Mouse (Mus musculus): ENCODE data around the gene Pan3.

The Pan3 gene

DNA sequence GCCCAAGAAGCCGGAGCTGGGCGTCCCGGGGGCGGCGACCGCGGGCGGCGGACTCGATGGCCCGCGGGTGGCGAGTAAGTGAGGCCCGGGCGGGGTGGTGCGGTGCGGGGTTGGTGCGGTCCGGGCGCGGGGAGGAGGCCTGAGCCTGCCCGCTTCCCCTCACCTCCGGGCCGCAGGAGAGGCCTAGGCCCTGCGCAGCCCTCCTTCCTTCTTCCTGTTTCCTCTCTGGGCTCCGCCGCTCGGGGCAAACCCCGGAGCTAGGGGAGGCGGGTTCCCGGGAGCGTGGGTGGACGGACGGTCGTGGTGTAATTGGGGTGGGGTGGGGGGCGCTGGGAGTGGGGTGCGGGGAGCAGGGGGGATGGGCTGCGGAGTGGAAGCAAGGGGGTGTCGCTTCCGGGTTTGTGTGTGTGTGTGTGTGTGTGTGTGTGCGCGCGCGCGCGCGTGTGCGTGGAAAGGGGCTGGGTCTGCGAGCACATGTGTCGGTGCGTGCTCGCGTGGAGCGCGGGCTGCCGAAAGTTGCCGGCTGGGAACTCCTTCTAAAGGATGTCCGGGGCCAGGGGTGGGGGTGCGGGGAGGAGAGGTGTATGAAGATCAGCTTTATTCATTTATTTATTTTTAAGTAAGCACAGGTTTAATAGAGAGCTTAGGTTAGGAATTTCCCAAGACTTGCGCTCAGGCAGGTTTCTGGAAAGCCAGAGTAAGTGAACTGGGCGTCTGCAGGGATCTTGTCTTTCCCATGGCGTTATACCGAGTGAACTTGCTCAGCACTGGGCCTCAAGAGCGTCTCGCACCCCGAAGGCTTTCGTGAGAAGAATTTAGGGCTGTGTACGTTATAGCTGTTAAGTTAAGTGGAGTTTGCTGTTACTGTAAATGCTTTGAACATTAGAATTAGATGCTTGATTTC, 1.2 kb downstream of the Pan3 start:
- peak; percentile 50 to 65 for DNase-seq (ENCODE audit: low spot score in 2 of 2)

DNA sequence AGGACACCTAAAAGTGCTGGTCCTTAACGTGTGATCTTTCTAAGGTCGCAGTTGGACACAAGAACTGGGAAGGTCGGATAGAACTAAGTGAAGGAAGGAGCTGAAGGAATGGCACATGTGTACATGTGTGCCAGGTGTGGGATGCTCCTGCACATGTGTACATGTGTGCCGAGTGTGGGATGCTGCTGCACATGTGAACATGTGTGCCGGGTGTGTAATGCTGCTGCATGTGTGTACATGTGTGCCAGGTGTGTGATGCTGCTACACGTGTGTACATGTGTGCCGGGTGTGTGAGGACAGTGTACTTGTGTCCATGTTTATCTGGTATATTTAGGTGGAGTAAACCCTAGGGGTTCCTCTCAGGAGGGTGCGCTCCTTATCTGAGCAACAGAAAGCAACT, 3.0 kb downstream of the Pan3 start:
- no peak for DNase-seq (ENCODE audit: low spot score in 2 of 2)

DNA sequence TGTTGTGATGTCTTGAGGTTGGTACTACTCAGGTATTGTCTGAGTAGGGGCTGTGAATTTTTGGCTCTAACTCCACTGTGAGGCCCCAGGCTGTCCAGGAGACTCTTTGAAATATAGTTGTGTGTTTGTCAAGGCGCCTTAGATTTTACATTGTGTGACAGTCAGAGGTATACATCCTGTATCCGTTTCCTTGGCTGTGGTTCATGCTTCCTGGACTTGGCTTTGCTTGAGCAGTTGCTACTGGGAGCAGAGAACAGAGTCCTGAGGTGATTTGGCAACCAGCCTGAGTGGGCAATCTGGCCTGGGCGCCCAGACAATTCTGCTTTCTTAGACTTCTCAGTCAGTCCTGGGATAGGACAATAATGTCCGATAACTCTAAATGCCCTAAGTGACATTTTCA, 5.3 kb downstream of the Pan3 start:
- peak in 1 of 2 experiments; percentile 64 for DNase-seq (ENCODE audit: low spot score in 2 of 2)

DNA sequence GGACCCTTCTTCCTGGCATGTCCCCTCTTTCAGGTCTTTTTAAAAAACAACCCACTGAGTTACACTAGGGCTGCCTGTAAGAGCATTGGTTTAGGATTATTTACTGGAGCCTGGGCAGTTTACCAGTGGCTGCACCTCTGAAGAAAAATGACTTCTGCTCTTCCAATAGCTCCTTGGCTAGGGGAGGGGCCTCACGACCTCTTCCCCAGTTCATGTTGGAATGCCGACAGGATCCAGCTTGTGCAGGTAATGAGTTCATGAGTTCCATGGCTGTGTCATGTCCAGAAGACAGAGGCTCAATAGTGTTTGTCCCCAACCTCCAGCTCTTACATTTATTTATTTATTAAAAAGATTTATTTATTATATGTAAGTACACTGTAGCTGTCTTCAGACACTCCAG, 5.8 kb downstream of the Pan3 start:
- DNase-seq (ENCODE audit: low spot score in 2 of 2) = no peak

DNA sequence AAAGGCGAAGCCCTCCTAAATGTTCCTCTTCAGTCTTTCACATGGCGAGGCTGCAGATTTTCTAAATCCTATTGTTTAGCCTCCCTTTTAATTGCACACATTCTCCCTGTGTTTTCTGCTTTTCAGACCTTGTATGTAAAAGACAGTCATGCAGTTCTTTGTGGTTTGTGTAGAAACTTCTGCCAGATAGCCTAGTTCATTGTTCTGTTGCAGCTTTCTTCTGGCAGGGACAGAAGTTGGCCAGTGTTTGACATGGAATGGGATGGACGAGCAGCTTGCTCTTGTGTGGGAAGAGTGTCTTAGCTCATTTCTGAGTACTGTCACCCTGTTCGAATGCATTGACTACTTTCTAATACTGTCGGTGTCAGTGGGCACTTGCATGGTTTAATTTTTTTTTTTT, 6.5 kb downstream of the Pan3 start:
- no peak for DNase-seq (ENCODE audit: low spot score in 2 of 2)

DNA sequence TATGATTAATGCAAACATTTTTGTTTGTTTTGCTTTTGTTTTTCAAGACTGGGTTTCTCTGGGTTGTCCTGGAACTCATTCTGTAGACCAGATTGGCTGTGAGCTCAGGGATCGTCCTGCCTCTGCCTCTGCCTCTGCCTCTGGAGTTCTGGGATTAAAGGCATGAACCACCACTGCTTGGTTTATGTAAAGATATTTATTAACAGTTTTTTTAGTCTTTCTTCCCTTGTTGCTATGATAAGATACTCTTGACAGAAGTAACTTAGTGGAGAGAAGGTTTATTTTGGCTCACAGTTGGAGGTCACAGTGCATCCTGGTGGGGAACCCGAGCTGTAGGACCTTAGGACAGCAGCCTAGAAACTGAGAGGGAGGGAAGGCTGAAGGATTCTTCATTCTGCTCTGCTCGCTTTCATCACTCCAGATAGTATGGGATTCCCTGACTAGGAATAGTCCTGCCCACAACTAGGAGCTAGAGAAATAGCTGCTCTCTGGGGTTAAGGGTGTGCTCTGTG, 11.1 kb downstream of the Pan3 start:
- no peak for DNase-seq (ENCODE audit: low spot score in 2 of 2)

DNA sequence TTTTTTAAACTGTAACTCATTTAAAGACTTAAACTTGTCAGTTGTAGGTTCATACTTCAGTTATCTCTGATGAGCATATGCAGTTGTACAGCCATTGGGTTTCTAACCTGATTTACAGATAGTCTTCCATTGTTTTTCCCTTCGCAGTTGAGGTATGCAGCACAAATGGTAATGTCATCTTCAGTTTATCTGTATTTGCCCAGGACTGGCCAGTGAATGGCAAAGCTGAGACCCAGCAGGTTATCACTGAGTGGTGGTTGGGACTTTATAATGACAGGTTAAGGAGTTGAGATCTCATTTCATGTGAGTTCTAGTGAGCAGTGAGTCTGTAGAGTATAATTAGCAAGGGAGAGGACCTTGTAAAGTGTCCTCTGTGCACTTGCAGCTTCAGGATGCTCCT, 12.0 kb downstream of the Pan3 start:
- no peak for DNase-seq (ENCODE audit: low spot score in 2 of 2)

DNA sequence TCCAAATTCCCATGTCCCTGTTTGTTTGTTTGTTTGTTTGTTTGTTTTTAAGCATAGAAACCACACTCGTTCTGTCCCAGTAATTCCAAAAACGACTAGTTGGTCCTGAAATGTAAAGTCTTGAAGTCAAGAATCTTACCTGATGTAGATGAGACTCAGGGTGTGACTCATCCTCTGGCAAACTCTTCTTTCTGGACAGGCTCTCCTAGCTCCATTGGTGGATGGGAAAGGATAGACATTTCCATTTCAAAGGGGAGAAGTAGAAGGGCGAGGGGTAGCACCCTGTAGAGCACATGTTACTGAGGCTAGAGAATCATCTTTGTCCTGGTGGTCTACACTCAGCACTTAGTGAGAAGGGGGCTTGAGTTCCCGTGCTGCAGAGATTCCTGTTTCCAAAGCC, 12.8 kb downstream of the Pan3 start:
- DNase-seq (ENCODE audit: low spot score in 2 of 2) = no peak

DNA sequence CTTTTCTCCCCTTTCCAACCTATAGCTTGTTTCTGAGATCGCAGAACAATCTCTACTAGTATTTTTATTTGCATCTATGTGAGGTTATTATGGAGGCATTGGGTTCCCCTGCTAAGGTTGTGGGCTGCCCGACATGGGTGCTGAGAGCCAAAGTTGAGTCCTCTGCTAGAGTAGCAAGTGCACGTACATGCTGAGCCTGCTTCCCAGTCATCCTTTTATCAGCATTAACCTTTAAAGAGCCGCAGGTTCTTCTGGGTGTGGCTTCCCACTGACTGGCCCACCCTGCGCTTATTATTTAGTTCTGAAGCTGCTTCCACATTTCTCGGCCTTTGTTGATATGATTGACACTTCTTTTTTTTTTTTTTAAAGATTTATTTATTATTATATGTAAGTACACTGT, 14.3 kb downstream of the Pan3 start:
- DNase-seq (ENCODE audit: low spot score in 2 of 2) = no peak

DNA sequence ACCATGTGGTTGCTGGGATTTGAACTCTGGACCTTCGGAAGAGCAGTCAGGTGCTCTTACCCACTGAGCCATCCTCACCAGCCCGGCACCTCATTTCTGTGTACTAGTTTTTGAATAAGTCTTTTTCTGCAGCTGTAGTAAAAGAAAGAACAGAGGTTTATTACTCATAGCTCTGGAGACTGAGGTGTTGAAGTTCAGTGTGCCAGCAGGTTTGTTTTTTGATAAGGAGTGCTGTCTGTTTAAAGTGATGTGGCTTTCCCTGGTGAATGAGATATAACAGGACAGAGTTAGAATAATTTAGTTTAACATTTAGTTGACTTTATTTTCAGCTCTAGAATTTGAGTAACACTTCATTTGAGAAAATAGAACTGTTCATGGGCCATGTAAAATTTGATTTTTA, 14.8 kb downstream of the Pan3 start:
- no peak for DNase-seq (ENCODE audit: low spot score in 2 of 2)

DNA sequence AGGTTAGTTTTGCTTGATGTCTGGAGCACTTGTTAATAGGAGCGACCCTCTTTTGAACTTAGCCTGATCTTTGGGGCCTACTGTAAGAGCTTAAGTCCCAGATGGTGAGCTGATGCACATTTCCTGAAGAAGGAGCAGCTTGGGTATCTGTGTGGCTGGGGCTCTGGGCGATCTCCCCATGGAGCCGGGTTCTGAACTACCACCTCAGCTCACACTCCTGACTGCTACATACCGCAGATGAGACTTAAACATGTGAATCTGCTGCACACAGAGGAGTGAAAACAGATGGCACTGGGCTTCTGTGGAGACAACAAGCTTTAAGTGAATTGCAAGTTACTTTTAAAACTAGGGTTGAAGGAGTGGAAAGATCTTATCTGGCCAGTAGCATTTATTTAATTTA, 15.3 kb downstream of the Pan3 start:
- DNase-seq (ENCODE audit: low spot score in 2 of 2) = no peak

DNA sequence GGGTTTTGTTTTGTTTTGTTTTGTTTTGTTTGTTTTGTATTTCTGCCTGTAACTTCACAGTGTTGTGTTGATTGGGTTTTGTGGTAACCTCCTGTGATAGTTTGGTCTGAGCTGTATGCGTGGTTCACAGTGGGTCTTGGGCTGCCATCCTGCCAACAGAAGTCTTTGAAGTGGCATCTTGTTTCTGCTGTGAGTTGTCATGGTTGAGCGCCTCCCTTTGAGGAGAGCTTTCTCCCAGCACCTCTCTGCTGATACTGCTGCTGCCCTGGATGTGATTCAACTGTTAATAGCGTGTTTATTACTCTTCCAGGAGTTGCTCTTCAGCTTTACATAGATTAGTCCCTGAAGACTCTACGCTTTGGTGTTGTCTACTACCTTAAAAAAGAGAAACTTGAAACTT, 18.6 kb downstream of the Pan3 start:
- no peak for DNase-seq (ENCODE audit: low spot score in 2 of 2)

DNA sequence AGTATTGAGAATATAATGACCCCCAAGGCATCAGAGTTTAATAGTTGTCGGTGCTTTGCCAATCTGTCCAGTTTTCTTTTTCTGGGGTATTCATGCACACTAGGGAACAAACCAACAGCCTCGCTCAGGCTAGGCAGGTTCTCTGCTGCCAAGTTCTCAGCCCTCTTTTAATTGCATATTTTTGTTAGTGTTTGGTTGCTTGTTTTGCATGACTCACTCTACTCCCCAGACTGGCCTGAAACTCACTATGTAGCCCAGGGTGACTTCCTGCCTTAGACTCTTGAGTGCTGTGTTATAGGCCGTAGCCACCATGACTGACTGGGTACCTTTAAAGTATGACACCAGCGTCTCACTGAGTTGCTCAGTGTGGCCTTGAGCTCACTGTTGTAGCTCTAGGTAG, 19.0 kb downstream of the Pan3 start:
- no peak for DNase-seq (ENCODE audit: low spot score in 2 of 2)

DNA sequence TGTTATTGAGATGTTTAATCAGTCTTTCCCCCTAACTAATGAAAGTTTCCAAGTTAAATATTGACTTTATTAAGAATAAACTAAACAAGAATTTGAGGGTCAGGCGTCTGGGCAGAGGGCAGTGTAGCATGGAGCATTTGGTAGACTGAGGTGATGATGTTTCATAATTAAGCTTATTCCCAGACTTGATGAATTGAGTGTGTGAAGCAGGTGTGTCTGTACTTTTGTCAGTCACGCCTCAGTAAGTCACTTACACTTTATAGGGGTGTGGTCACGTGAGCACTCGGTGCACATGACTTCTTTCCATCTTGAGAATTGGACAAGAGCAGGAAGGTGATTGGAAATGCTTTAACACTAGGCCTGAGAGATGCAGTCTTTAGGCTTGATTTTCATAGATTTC, 26.5 kb downstream of the Pan3 start:
- no peak for DNase-seq (ENCODE audit: low spot score in 2 of 2)

DNA sequence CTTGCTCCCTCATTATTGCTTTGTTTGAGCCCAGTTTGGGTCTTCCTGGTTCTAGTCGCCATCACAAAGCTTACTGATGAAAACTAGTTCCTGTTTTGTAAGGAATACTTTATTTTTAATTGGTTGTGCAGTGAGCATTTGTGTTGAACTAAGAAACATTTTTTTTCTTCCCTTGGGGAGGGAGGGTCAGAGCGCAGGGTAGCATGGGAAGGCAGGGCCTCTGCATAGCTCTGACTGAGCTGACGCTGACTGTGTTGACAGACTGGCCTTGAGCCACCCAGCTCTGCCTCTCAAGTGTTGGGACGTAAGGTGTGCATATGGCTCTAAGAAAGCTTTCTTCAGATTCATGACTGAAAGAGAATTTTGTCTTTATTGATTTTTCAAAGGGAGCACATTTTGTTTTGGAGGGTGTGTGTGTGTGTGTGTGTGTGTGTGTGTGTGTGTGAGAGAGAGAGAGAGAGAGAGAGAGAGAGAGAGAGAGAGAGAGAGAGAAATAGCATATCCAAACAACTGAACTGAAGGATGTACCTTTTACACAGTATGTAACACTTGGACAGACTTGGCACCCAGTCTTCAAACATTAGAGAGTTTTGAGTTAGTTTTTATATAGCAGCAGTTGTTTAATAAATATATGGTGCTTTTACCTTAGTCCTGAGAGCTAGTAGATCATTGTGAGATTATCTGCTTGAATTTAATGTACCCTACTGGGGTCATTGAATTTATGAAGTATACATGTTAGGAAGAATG, 30.0 kb downstream of the Pan3 start:
- DNase-seq (ENCODE audit: low spot score in 2 of 2) = no peak

DNA sequence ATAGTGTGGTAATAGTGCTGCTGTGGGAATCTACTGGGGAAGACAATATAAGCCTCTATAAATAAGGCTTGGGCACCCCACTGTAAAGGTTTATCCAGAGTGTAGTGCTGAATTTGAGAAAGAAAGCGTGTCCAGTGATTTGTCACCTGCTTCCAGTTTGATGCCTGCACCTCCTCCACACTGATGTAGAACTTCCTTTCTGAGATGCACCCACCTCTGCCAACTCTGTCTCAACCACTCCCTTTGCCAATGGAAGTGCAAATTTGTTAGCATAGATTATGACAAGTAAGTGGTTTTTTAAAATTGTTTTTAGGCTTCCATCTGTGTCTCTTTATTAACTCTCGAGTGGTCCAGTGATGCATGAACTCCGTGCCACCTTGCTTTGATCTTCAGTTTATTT, 33.3 kb downstream of the Pan3 start:
- no peak for DNase-seq (ENCODE audit: low spot score in 2 of 2)

DNA sequence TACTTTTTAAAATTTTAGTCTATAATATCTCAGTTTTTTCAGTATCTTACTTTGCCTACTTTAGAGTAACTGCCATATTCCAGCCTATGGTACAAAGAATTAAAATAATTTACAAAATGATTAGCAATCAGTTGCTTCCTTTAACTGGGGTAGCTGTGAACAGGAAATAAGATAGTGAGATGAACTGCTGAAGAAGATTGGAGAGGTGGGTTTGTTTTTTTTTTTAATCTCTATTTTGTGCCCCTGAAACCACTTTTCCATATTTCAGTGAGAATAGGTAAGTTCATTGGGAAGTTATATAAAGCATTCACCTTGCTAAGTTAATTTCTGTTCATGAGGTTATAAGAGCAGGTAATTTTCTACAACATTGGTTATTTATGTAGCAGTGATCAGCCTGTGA, 36.4 kb downstream of the Pan3 start:
- DNase-seq (ENCODE audit: low spot score in 2 of 2) = no peak

DNA sequence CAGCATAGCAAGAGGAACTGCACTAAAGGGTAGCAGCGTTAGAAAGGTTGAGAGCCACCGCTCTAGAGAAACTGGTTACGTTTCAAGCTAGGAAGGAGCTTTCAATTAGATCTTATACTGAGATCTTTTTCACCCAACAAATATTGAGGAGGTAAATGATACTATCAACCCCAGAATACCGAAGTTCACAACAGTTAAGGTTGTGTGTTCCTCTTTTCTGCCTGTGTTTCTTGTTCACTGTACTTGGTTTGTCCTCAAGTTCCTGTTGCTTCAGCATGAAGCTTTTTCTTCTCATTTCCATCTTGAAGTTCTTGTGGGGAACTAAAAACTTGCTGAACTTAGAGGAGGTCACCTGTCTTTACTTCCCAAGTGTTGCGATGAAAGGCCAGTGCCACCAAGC, 41.2 kb downstream of the Pan3 start:
- no peak for DNase-seq (ENCODE audit: low spot score in 2 of 2)

DNA sequence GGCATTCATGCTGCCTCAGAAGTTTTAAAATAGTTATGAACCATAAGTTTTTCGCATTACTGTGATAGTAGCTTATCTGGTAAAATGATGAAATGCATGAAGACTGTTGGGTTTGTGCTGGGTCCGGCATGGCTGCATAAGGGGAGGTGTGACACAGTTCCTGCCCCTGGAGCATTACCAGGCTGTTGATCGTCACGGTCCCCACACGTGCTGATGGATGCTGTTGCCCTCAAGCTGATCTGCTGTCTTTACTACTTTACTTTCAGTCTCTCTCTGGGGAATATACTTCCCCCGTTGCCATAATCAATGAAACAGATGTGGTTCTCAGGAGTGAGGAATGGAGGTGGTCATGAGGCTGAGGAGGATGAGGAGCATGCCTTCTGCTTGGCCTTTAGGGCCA, 43.1 kb downstream of the Pan3 start:
- DNase-seq (ENCODE audit: low spot score in 2 of 2) = no peak

DNA sequence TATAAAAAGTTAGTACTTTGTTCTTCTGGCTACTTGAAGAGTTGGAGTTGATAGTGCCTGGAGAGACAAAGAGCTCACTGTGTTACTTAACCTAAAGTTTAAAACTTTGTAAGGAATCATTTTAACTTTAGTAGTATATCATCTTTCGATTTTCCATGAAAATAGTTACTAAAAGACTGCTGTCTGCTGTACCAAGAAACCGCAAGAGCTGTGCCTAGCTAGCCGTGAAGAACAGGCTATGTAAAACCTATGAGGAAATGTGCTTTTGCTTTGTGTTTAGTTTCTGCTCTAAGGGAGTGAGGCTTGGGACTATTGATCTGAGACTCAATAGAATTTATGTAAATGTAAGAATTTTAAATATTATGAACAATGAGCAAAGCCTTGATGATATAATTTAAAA, 43.9 kb downstream of the Pan3 start:
- no peak for DNase-seq (ENCODE audit: low spot score in 2 of 2)

DNA sequence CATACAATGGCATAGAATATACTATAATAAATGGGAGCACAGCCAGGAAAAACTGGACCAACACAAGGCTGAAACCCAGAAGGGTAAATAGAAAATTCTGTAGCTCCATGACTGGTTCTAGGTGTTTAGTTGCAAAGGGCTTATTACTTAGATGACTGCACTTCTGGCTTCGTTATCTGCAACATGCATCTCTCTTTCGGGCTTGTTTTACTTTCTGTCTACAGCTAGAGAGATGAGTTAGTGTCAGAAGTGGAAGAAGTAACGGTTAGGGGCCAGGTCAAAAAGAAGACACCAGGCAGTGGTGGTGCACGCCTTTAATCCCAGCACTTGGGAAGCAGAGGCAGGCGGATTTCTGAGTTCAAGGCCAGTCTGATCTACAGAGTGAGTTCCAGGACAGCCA, 46.1 kb downstream of the Pan3 start:
- no peak for DNase-seq (ENCODE audit: low spot score in 2 of 2)

DNA sequence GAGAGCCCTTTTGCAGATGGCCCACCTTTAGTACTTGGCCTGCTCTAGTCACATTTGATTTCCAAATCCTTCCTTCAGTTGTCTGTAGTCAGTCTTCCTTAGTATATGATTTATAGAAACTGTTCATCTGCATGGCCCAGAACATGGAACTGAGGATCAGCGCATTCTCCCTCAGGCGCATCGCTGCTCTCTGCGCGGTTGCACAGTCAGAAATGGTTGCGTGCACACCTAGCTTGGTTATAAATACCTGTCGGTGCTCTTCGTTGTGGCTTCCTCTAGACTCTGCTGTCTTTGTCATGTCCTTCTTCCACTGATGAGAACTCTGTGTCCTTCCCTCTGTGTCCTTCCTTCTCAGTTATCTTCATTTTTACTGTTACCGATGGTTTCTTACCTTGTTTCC, 47.1 kb downstream of the Pan3 start:
- DNase-seq (ENCODE audit: low spot score in 2 of 2) = no peak

DNA sequence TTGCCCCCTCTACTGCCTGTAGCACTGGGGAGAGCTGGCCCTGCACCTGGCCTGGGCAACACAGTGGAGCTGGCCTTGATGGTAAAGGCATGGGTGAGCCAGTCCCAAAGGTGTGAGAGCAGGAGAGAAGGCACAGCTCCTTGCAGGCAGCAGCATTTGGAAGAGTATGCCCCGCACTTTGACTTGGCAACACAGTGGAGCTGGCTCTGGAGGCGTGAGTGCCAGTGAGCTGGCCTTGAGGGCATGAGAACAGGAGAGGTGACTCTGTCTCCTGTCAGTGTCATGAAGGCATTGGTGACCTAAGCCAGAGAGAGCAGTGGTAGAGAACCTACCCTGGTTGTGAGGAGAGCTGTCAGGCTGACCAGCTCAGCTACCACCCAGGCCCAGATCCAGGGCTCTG, 49.4 kb downstream of the Pan3 start:
- no peak for DNase-seq (ENCODE audit: low spot score in 2 of 2)

Data from cerebellum, postnatal 4 days (tissue).